Mouse (Mus musculus) spleen, postnatal 36 days (tissue): ENCODE measurements around the gene Eif4e1b.
A peak's percentile ranks its signal among the peaks of the same experiment; 100 is the strongest.

Source experiments
- DNase-seq, 2 experiments: peaks; one replicate each; pipeline ENCODE4 v3.0.0; 2022; ENCODE audit warnings: low spot score in 2 of 2, mixed read lengths in 1 of 2

The Eif4e1b gene

DNA sequence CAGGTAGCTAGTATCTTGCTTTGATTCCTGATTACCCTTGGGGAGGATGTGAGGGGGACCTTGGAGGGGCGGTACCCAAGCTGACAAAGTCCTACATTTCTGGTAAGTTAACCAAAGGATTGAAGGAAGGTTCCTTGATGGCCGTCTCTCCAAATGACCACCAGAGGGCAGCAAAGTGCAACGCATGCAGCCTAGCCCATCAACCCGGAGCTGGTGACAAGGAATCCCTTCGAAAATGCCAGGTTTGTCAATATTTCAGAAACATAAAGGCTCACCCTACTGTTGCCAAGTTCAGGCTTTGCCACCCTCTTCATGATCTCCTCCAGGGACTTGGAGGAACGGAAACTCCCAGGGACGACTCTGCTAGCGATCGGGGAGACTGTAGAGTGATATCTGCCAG lies 15.9 kb downstream of the Eif4e1b start:
- peak; percentile 24 to 47 for DNase-seq

DNA sequence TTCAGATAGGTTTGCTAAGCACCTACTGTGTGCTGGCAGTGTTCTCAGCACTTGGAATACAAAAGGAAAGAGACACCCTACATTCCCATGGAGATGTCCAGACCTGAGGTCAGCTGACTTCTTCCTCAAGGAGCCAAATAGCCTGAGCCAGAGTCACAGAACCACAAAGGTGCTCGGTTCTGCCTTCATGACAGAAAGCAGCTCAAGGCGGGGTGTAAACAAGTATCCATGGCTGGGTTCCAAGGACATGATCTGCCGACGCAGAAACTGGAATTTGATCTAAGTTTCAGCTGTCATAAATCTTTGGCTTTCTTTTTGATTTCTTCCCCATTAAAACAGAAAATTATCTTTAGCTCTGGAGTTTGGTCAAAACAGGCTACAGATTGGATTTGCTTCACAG lies 16.4 kb downstream of the Eif4e1b start:
- DNase-seq, result no peak

DNA sequence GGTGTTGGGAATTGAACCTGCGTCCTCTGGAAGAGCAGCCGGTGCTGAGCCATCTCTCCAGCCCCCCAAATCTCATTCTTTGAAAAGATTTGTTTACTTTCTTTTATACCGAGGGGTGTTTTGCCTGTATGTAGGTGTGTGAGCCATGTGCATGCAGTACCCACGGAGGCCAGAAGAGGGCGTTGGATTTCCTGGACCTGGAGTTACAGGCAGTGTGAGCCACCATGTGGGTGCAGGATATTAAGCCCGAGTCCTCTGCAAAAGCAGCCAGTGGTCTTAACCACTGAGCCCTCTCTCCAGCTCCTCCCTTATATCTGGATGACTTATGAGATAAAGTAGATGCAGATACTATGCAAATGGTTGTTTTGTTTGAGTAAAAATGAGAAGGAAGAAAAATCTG lies 19.2 kb downstream of the Eif4e1b start:
- no peak for DNase-seq

DNA sequence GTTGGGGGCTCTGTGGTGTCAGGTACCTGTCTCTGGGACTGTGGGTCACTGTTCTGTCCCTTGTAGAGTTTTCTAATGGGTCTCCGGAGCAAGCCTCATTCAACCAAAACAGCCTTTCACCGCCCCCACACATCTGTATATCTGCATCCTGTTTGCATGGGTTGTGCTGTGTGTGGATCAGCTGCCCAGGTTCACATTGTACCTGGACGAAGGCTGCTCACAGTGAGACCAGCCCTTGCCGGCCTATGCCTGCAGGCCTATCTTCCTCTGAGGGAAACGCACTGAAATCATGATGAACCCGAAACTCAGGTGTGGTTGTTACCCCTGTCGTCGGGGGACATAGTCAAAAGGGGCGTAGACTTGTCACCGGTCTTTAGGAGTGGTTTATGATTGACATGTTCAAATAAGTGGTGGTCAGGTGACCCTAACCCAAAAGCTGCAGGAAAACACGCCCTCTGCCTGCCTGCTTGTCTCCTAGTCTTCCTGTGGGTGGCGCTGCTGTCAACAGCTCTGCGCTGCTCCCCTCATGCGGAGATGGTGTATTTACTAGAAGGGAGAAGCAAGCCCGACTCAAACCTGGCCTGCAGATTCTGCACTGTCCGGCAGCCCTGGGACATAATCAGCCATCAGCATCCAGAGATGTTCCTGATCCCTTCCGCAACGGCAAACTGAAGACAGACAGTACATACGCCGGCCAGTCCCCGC lies 21.5 kb downstream of the Eif4e1b start:
- no peak for DNase-seq

DNA sequence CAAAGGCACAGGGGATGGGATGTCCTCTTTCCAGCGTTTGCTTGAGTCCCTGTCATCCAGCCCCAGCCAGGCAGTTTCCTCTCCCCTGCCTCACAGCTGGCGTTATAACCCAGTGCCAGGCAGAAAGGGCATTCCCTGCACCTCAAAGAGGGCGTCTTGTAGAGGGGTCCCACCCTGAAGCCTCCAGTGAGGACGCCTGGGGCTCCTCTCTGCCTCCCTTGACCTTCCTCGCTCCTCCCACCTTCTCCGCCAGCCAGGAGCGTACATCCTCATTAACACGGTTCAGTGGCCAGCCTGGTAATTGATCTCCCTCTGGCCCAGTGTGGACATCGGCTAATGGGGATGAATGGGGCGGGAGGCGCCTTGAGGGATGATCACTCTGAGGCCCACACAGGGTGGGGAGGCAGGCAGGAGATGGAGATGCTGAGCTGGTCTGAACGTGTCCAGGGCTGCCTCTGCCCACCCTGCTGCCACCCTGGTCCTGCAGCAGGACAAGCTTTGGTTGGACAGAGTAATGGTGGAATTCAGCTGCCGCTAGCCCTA lies 22.7 kb downstream of the Eif4e1b start:
- DNase-seq, result no peak

DNA sequence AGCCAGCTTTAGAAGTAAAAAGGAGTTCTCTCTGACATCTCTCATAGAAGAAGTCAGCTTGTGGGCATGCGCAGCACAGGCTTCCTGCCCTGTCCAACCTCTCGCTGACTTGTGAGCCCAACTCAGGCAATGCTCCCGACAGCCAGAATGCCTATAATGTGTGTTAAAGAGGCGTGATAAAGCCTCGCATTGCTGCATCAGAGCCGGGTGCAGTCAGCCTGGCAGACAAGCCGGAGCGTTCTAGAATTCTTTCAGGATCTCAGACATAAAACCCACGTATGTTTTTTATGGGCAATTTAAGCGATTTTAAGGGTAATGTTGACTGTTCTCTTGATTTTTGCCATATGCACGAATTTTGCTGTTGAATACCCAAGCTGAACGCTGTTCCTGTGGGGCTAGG lies 24.3 kb downstream of the Eif4e1b start:
- no peak for DNase-seq

DNA sequence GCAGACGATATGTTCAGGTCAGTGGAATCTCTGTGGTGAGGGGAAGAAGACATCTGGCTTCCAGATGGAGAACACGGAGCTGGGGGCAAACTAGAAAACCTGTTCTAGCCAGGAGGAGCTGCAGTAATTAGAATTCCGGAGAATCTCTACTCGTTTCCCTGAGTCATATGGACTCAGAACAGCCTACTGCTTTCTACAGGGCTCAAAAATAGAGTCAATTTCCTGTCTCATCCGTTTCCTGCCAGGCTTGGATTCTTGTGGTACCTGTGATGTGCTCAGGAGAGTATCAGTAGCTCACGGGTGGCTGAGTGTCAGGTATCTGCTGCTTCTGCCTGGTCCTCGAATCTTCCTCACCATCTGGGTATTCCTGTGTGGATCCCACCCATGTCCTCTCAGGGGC lies 27.7 kb downstream of the Eif4e1b start:
- no peak for DNase-seq

DNA sequence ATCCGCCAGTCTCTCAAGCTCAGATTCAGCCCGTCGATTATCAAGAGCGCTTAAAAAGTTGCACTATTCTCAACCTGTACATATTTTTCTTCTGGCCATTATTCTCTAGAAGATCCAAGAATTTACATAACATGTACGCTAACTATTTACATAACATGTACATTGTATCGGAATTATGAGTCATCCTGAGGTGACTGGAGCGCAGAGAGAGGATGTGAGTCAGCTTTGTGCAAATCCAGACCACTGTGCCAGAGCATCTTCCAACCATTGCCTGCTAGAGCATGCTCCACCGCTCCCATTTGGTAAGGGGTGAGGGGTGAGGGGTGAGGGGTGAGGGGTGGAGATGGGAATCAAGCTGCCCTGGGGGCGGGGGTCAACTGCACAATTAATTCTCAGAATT lies 29.6 kb downstream of the Eif4e1b start:
- DNase-seq, result no peak

DNA sequence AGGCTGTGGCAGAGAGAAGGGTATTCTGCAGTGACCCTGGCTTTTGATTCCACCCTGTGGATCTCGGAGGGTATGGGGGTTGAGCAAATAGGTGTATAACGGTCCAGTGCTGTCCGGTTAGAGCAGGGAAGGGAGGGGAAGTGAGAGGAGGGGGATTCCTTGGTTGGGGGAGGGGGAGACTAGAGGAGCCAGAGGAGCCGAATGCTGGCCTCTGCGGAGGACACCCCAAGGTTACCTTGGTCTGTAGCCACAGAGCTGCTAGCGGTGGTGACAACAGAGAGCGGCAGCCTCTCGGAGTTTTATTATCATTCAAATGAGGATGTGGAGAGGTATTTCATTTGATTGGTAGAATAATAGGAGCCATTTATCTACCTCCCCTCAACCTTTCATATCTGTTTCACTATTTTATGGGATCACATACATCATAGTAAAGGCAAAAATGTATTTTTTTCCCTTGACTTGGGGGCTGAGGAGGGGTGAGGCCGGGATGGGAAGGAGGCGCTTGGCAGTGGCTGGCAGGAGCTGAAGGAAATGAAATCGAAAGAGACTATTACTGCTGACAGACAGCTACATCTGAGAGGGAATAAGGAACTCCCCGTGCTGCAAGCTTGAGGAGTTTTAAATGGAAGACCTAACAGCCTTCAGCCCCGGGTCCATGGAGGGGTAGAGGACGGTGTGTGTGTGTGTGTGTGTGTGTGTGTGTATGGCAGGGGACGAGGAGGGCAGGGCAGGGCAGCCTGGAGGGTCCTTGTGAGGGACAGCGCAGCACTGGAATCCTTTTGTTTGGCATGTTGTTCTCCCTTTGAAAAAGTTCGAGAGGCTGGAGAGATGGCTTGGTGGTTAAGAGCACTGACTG lies 34.8 kb downstream of the Eif4e1b start:
- DNase-seq, result no peak

DNA sequence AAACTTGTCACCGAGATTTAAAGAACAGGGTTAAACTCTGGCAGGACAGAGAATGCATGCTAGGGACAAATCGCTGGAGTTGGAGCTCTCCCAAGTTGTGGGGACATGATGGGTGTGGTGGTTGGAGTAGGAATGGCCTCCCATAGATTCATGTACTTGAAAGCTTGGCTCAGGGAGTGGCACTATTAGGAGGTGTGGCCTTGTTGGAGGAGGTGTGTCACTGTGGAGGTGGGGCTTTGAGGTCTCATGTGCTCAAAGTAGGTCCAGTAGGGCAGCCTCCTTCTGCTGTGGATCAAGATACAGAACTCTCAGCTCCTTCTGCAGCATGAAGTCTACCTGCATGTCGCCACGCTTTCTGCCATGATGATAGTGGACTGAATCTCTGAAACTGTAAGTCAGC lies 37.3 kb downstream of the Eif4e1b start:
- no peak for DNase-seq

DNA sequence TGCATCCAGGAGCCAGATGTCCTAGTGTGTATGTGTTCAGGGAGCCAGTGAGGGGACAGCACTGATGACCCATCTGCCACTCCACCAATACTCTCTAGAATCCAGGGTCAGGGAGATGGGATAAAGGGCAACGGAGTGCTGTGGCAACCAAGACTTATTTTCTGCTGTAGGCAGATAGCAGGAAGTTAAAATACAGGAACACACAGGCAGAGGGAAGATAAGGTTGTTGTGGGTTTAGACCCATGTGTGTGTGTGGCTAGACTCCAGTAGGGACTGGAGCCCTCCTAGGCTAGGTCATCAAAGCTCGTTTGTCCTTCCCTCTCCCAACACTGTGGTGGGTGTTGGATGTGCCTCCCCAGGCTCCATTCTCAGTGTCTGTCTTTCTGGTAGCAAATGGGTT lies 38.1 kb downstream of the Eif4e1b start:
- no peak for DNase-seq

DNA sequence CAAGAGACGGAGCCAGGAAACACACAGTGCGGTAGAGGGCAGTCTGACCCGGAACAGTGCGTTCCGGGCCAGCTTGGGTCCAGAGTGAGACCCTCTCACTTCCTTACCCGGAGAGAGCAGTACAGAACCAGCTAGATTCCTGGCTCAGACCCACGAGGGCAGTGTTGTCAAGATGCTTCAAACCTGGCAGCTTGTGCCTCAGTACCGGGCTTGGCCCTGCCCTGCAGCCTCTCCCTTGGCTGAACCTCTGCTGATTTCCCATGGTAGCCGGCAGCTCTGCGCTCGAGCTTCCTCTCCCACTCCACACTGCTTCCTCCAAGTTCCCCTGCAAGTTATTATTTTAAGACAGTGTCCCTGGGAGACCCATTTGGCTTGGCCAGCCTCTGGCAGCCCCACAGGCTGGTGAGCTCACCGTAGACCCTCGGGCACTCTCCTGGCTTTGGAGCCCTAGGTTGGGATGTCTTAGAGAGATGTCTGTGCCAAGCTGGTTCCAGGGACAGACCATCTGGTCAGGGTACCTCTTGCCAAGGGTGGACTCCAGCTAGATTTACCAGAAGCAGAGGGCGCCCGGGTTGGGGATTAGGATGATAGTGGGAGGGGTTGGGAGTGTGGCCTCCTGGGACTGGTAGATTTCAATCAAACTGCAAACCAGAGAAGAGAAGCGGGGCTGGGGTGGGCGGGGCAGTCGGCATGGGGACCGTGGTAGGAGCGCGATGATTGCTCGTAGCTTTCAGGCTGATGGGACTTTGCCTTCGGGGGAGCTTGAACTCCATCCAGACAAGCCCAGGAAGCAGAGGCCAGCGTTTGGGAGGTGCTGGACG lies 40.5 kb downstream of the Eif4e1b start:
- DNase-seq, result no peak

DNA sequence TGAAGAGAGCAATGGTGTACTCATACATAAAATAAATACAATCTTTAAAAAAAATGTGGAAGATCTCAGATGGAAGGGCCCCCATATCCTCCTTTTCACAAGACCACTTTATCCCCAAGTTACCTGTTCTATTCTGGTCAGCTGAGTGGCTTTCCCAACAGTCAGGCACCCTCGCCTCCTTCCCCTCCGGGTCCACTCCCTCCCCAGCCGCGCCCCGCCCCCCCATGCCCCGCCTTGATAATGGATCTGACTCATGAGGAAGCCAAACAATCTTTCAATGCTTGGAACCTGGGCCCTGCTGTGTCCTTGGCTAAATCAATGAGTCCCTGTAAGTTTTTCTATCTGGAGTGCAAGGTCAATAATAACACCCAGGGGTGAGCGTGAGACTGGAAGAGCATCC lies 44.2 kb downstream of the Eif4e1b start:
- DNase-seq, result no peak

DNA sequence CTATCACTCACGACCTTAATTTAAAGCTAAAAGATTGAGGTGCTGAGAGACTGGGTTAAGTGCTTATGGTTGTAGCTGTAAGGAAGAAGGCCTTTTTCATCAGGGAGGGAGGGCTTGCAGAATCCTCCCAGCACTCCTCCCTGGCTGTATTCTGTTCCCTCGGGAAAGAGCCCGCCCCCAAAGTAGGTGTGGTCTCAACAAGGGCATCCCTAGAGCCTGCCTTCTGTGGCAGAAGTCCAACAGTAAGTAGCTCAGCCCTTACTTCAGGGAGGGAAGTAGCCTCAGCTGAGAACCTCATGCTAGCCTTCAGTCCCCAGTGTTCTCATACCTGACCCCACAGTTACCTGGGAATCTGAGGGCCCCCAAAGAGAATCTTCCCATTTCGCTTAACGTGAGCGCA lies 44.7 kb downstream of the Eif4e1b start:
- no peak for DNase-seq

DNA sequence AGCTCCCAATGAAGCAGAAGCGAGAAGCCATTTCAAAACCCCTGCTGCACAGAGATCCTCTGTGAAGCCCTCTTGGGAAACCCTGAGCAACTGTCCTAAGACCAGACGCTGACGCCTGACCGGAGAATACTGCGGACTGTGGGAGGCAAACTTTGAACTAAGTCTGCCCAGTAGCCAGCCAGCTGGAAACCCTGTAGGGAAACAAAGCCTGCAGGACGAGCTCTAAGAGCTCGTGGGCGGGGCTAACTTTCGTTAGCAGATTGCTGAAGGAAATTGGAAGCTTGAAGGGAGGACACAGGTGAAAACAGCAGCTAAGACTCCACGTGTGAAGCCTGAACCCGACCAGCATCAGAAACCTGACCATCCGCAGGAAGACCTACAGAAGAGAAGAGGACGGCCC lies 45.7 kb downstream of the Eif4e1b start:
- DNase-seq, result no peak

DNA sequence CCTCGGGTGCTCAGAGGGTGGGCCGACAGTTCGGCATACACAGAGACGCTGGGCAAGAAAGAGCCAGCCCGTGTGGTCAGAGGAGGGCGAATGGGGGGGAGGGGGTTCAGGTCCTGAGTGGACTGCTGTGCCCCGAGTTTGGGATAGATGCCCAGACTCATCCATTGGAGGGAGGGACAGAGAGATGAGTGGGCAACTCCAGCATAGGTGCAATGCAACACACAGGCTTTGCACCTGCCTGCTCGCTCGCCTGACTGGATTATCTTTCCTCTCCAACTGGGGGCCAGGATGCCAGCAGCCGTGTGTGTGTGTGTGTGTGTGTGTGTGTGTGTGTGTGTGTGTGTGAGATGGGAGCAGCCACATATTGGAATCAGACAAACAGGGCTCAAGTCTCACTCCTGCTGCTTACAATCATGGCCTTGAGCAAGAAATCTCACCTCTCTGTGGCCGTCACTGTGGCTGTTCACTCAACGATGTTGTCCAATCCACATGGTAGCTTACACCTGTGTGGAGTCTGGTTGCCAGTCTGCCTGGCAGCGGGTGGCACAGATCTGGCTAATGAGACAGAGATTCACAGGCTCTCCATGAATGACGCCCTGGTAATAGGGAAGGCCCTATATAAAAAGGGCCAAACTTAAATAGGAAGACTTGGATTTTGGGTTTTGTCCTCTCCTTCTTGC lies 52.7 kb downstream of the Eif4e1b start:
- no peak for DNase-seq

DNA sequence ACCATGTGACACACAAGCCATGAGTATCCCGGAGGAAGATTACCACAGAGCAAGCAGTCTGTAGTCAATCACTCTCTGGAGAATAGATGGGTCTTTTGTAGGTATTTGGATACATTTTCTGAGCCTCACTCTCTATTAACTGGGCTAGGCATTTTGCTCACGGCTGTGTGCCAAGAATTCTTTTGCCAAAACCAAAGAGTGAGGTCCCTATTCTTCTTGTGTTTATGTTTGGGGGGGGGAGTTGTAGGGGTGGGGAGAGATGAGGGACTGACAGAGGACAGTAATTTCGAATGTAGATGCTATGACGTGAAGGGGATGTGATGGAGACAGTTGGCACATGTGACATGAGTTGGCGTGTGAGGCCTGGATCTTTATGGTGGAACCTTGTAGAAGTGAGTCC lies 53.3 kb downstream of the Eif4e1b start:
- DNase-seq, result no peak

DNA sequence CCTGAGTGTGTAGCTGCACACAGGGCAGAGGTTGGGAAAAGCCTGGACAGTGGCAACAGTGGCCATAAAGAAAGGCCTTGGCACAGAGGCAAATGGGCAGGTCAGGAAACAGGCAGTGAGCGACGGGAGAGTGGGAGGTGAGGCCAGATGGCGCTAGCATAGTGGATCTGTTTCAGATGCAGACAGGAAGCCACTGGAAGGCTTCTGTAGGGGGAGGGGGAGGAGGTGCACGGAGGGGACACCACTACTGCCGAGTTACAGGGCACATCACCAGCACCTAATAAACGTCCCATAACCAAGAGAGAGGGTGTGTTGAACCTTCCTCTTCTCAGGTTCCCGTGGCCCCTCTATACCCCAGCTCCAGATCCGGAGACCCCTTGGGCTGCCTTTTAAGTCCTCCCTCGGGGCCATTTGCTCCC lies 53.7 kb downstream of the Eif4e1b start:
- DNase-seq, result no peak
